Mouse (Mus musculus) frontal cortex, adult 2 months (tissue): Measurements from ENCODE around the gene Ppa2. TPM values are rescaled to one million over a fixed set of nuclear protein-coding genes. Genes with fewer than 3 reads are reported as not detected.
A peak's percentile ranks its signal among the peaks of the same experiment; 100 is the strongest.

Source experiments
- DNase-seq, 2 experiments: peaks; one replicate each; pipeline ENCODE4 v3.0.0; 2022; ENCODE audit warnings: low spot score in 1 of 2; ENCODE audit errors: extremely low spot score in 1 of 2
- polyA plus RNA-seq: library from polyadenylated mRNA; depleted of rRNA; stranded (reverse); fragments of >200 nt; gene quantifications from 2 replicates; pipeline ENCODE4 v1.2.3, GENCODE M21; 2012

Gene Ppa2
- polyA plus RNA-seq, 1 experiment: 65.8 TPM

DNA sequence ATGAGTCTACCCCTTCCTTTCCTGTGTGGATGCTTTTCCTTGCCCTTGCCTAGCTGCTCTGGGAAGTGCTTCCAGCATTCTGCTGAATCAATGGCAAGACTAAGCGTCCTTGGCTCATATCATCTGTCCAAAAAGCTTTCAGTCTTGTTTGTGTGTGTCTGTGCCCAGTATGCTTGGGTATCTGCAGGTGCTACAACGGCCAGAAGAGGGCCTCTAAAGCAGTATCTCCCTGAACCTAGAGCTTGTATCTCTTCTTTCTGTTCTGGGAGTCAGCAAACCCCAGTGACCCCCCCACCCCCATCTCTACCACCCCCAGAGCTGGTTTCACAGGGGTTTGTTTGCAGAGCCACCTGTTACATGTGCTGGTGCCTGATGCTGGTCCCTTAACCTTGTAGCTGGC lies 19.5 kb downstream of the Ppa2 start:
- DNase-seq: no peak

DNA sequence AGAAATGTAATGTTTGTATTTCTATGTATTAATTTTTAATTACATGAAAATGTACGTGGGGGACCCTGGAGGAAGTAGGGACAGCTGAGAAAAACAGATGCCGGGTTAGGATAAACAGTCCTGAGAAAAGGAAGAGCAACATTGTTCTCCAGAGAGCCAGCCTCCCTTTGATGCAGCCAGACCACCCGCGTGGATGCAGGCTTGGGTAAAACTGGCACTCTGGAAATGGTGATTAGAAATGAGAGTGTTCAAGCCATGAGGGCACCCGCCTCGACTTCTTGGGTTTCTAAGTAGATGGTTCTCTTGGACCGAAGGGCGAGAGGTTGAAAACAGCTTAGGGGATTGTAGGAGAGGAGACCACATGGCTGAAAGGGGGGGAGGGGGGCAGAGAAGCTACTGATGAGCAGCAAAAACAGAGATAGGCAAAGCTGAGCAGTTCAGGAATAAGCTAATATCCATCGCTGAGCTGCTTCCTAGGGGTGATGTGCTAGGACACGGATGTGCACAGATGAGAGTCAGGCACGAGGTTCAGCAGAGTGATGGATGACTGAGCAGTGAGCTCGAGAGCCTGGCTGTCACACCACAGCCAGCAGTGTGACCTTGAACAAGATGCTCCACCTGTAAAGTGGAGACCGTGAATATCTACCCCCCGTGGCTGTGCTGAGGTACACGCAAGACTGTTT lies 21.4 kb downstream of the Ppa2 start:
- no peak for DNase-seq

DNA sequence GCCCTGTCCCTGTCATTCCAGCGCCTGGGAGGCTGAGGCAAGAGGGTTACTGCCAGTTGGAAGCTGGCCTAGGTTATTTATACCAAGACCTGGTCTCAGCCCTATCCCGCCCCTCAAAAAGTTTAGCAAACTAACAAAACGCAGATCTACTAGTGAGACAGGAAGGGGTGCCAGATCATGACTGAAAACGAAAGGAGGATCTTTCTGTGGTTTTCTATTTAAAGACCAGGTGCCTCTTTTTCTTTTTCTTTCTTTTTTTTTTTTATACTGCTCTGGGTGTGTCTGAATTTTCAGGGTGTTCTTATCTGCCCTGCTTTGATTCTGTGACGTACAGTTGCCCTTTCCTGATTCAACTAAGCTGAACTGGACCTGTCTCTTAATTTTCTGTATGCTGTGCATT lies 22.4 kb downstream of the Ppa2 start:
- DNase-seq: no peak

DNA sequence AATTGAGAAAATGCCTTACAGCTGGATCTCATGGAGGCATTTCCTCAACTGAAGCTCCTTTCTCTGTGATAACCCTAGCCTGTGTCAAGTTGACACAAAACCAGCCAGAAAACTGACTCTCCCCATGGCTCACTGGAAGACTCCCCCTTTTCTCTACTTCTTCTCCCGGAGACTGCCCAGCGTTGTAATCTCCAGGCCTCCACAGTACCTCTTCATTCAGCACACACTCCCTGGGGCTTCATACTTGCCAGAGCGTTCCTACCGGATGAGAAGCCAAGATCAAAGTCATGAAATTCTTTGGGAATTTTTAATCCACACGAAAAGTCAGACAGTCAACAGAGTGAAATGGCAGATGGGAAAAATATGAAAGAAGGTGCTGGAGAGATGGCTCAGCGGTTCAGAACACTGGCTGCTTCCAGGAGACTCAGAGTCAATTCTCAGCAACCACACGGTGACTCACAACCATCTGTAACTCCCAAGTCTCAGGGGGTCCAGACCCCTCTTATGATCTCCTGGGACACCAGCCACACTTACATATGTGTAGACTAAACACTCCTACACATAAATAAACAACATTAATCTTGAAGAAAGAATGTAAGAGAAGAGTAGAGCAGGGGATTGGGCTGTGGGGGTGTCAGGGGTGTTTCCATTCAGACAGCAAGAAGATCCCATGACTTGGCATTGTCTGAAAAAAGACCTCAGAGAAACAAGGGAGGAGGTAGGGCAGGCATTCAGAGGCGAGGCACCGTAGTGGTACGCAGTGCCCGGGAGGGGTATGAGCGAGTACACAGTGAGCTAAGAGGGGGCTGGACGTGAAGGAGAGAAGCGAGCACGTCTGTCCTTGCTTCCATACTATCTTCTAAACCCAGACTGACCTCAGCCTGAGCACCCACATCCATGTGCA lies 23.6 kb downstream of the Ppa2 start:
- DNase-seq: no peak

DNA sequence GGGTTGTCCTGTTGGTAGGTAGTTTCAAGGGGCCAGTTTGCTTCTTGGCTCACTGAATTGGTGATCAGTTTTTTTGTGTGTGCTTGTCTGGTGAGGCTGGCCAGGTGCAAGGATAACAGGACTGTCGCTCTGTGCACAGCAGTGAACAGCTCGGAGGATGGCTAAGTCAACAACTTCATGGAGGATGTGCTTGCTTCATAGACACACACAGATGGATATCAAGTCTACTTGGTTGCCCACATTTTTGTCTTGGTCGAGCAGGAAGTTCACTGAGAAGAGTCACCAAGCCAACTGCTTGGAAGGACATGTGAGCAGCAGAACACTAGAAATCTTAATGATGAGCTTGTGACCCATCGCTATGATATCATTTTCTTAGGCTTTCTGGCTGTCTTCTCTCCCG lies 24.8 kb downstream of the Ppa2 start:
- DNase-seq: no peak

DNA sequence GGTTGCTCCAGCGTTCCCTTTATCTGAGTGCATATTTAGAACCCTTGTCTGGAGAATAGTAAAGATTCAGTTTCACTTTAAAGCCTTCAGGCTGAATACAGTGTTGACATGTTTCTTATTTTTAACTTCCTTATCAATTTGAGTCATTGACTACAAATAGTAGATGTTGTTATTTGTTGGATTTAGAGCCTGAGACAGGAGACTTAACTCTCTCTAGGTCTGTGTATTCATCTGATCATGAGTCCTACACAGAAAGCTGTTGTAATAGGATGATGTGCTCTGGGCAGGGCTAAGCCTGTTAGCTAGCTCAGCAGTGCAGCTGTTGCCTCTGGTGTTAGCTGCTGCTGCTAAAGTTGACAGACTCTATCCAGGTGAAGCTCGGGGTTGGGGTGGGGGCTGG lies 25.3 kb downstream of the Ppa2 start:
- DNase-seq: no peak

DNA sequence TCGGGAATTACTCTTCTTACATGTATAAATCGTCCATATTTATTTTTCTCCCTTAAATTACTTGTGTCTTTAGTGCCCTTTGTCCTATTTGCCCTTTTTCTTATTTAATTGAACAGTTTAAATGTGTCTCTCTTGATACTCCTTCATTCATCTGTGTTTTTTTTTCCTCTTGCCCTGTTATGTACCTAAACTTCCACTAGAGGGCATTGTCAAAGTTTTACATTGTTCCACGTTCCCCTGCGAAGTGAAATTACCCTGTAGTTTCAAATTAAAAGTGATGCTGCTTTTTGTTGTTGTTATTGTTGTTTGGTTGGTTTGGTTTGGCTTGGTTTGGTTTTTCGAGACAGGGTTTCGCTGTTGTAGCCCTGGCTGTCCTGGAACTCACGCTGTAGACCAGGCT lies 26.5 kb downstream of the Ppa2 start:
- DNase-seq: no peak

DNA sequence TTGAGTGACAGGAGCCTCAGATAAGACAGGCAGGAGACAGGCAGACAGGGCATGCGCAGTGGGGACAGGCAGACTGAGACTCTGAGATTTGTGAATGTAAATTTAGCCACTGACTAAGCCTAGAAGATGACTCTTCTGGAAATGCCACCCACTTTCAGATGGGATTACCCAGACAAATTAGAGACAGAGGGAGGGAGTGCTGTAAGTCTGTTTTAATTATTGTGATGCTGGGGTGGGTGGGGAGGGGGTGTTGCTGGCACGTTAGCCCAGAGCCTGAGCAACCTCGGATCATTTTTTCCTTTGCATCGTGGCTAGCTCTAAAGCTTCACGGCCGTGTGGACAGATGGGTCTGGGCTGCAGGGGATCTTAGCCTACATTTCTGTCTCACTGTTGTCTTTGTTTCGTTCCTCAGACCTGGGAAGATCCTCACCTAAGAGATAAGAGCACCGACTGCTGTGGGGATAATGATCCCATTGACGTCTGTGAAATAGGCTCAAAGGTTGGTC lies 29.0 kb downstream of the Ppa2 start:
- peak; percentile 65 to 82 for DNase-seq

DNA sequence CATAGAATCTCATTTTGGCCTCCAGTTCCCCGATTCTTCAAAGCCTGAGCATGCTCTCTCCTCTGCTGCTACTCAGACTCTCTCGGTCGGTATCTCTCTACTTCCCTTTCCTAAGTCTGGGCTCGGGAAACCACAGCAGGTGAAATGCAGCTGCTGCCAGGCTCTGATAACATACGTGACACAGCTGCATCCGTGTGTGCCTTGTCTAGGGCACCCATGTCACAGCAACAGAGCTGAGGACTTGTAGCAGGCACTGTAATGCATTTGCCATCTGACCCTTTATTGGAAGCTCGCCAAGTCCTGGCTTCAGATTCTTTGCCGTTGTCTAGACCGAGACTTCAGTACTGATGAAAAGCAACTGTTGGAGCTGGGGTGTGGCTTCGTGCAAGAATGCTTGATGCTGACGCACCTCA lies 29.5 kb downstream of the Ppa2 start:
- DNase-seq: no peak

DNA sequence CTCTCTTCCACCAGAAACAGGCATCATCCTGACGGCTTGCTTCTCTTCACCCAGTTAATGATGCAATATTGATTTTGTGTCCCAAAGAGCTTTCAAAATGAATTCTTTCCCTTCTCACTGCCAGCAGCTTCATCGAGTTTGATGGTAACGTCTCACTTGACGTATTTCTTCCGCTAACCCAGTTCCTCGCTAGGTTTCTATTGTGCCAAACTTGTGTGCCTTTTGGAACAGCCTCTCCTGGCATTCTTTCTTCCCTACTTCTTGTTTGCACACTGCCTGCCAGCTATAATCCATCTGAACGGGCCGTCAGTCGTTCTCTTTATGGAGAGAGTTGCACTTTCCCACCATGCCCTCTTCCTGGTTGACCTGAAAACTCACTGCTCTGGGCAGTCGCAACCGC lies 31.2 kb downstream of the Ppa2 start:
- no peak for DNase-seq

DNA sequence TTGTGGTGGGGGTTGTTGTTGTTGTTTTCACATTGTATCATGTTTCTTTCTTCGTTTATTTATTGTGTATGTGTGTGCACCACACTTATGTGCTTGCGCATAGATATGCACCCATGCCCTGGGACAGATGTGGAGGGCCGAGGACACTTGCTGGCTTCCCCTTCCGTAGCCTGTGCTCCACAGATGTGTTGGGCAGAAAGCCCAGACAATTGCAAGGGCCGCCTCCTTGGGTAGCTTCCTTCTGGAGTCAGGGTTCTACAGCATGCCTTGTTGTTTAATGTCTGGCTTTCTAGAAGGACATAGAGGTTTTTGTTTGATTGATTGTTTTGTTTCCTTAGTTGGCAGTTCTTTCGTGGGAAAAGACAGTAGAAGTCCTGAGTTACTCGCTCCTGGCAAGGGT lies 37.6 kb downstream of the Ppa2 start:
- DNase-seq: no peak

DNA sequence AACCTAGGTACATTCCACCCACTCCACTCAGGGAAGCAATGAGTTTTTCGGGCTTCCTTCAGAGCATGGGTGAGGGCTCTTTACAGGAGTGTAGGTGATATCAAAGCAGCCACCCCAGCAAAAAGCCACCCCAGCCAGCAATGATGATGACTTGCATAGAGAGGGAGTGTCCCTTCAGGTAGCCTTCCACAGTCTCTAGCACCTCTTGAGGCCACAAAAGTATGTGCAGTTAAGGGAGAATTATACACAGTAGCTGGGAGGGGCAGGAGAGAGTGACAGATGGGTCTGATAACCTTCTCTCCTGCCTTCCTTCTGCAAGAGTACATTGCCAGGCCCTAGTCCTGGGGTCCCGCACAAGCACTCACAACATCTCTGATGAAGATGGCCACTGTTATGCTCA lies 38.9 kb downstream of the Ppa2 start:
- DNase-seq: no peak

DNA sequence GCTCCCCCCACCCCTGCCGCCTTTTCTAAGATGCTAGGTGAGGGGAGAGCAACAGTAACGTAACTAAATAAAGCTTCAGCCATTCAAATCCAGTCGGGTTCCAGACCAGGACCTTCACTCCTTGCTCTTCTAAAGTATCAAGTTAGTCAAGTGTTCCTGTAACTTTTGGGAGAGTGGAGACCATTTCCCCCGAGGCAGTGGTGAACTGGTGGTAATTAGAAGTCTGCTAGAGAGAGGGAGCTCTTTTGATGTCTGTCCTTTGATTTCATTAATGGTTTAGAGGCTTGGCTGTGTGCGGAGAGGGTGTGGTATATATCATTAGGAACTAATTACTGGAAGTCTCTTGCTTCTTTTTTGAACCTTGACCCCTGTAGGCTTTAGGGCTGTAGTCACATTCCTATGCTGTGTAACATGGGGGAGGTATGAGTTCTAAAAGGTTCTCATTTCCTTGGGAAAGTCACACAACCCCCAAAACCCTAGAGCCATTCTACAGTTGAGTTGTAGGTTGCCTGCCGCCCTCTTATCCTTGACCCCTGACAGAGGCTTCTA lies 47.6 kb downstream of the Ppa2 start:
- DNase-seq: no peak

DNA sequence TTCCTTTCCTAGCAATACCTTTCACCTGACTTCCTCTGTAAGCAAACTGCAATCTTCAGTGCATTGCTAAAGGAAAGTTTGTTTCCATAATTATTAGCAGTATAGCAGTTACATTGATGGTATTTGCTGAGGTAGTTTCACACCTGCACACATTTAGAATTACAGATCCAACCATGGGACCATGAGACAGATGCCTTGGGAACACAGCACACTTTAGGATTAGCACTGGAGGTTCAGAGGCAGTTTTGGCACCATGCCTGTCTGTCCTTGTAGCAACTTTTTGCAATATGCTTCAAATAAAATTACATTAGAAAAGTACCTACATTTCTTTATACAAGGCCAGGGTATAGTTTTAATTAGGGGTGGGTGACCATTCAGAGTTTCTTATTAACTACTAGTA lies 48.1 kb downstream of the Ppa2 start:
- DNase-seq: no peak

DNA sequence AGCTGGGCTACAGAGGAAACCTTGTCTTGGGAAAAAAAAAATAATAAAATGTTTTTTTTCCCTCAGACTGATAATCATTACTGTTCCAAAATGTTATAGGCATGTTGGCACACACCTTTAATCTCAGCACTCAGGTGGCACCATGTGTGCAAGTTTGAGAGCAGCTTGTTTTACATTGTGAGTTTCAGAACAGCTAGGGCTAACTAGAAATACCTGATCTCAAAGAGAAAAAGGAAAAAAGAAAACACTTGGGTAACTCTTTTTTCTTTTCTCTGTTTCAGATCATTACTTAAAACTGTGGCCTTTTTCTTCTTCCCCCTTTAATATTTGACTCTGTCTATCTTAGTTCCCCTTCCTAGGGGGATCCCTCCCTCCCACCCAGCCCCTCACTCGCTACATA lies 51.5 kb downstream of the Ppa2 start:
- DNase-seq: no peak

DNA sequence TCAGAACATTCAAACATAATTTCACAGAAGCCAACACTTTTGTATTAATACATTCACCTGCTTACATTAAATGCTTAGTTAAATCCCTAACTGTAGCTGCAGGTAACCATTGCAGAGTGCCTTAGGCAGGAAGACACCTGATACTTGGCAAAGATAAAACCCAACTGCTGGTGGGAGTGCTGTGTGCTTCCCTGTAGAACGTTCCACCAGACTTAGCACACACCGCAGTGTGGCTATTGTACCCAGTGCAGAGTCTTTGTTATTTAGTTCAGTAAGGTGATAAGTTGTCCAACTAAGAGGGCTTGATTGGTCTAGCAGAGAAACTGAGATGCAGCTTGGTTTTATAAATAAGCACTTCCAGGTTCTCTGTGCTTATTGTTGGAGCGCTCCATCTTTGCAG lies 54.2 kb downstream of the Ppa2 start:
- no peak for DNase-seq

DNA sequence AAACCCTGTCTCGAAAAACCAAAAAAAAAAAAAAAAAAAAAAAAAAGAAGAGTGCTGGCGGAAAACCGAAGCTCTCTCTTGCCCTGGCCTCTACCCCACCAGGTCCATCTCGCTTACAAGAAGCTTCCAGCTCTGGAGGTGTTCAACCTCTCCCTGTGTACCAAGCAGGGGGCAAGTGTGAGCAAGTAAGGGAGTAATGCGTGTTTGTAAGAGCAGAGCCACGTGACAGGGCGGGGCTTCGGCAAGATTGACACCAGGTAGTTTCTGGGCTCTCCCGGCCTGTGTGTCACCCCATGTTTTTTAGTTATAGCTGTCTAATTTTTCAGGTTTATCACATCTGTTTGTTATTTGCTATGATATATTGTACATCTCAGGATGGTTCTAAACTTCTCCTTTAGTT lies 56.2 kb downstream of the Ppa2 start:
- no peak for DNase-seq

DNA sequence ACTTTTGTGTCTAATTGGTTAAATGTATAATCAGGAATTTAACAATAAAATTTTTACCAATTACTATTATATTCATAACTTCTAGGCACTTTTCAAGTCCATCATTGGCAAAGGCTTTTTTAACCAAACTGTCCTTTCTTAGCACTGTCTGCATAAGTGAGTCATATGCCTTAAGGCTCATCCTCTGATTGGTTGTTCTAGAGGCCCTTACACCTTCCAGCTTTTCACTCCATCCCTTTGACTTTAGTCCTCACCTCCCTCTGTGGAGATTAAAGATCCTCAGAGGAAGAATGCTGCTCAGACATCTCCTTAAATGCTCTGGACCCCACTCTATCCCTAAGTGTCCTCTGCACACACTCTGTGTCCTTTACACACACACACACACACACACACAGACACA lies 68.3 kb downstream of the Ppa2 start:
- DNase-seq: no peak

DNA sequence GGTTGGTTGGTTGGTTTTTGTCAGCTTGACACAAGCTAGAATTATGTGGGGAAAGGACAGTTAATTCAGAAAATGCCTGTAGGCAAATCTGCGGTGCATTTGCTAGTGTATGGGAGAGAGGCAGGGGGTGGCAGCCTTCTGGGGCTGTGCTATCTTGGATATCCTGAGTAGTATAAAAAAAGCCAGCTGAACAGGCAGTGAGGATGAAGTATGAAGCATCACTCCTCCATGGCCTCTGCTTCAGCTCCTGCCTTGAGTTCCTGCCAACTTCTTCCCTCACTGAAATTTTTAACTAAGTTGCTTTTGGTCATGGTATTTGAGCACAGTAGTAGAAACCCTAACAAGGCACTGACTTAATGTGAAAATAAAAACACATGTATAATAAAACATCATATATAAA lies 70.1 kb downstream of the Ppa2 start:
- peak; percentile 33 to 62 for DNase-seq

DNA sequence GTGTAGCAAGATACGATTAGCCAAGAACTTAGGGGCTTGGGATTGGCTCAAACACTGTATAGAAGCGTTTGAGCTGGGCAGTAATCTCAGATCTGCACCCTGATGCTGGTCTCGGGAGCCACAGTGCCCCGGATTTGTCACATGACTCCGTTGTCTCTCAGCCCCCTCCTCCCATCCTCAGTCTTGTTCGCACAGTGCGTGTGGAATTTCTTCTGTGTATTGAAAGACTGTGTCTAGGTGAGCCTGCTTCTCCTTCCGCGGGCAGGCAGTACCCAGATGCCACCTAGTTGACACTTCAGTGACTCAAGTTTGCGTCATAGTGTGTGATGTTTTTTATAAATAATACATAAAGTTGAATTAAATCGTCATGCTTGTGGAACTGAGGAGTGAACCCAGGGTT lies 71.6 kb downstream of the Ppa2 start:
- DNase-seq: no peak

DNA sequence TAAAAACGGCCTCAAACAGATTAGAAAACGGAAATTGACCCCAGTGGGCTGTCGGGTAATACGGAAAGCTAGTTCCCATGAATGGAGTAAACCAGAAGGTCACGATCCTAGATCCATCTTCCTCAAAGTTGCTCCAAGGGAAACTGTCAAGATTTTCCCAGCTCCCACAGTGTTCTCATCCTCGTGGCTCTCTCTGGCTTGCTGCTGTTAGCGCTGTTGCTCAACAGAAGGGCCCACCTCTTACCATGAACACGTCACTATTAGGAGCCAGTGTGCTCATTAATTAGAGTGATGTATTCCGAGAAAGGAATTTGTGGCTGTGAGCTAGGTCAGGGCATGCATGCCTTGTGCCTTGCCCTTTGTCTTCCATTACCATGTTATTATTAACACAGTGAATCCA lies 72.2 kb downstream of the Ppa2 start:
- no peak for DNase-seq
